Mouse (Mus musculus): ENCODE measurements around the gene Zfp951.
"Not testable (repeated sequence)": the region's sequence is repeated elsewhere in the genome, so short reads cannot be mapped to it uniquely, and the experiment has no call there.

Zfp951 gene

DNA sequence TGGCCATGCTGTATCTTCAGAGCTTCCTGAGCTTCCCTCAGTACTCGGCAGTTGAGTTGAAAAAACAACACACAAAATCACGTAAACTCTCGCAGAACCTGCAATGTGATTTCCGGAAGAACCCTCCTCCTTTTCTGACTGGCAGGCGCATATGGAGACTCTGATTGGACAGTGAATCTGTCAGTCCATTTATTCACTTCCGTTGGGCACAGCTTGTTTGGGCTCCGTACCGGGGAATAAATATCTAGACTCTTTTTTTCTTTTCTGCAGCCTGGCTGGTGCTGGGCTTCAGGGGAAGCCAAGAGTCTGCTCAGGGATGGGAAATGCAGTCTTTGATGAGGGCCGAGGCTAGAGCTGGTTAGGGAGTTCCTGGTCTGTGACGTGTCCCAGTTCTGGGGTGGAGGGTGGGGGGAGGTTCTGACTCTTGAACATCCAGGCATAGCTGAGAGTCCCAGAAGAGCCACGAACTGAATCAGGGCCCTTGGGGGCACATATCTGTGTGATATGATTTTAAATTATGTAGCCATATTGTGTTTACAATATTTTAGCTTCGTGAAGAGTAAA, at the start of gene Zfp951:
TSS of gene Zfp951 (minus strand) at position 109 of the 564 bp plus-strand sequence.
- in situ Hi-C loops (cut with MseI, MboI), result not testable (repeated sequence)

GRCm38 (mm10) chr5:104906556-104906955, 46.7 kb upstream of the Zfp951 start:
- in situ Hi-C loops (cut with MseI, MboI), result not testable (repeated sequence)

DNA sequence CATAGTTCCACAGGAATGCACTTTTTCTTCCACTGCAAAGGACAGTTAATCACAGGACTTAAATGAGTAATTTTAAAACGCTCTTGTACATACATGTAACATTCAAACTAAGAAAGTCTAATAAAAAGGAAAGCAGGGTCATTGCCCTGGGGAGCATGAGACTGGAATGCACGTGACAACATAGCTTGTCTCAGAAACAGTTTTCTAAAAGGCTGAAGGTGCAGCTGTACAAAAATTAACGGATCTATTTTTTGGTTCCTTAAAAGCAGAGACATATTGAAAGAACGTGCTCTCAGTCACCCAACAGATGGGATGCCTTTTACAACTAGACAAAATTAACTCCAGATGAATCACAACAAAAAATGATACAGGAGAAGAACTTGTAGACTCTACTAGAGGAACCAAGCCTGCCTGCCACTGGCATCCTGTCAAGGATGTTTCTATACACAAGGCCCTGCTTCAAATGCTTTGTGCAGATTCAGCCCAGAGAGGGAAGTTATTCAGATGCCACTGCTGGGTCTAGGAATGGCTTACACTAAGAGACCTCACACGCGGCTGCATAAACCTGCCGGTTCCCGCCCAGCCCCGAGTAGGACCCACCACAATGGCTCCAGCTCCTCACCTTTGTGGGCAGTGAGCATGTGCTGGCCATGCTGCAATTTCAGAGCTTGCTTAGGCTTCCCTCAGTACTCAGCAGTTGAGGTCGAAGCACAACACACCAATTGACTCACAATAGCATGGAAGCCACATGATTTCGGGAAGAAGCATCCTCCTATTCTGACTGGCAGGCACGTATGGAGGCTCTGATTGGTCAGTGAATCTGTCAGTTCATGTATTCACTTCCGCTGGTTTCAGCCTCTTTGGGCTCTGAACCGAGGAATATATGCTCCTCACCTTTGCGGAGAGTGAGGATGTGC, 567 bp downstream of the Zfp951 start:
- in situ Hi-C loops (cut with MseI, MboI), result not testable (repeated sequence)

DNA sequence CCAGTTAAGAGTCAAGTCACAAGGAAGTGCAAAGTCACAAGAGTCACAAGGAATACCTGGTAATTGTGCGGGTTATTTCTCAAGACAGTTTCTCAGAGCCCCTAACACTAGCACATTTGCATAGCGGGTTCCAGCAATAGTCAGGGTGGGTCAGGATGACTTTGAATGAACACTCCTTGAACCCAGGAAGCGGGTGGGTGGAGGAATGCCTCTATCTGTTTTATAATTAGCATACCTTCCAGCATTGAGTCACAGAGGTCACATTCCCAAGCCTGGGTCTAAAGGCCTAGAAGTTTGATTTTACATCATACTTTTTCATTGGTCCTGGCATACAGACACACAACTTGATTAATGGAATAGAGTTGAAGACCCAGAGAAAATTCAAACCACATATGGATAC, 5.3 kb downstream of the Zfp951 start:
- in situ Hi-C loops (cut with MseI, MboI), result not testable (repeated sequence)

GRCm38 (mm10) chr5:104833330-104833729, 26.5 kb downstream of the Zfp951 start:
- in situ Hi-C loops (cut with MseI, MboI), result no loop called here

- in situ Hi-C loops (cut with MseI, MboI), result no loop called here
These were observed 30.3 kb downstream of the Zfp951 start for GRCm38 (mm10) chr5:104829611-104830010.

- in situ Hi-C loops (cut with MseI, MboI), result not testable (repeated sequence)
These were observed 89.7 kb downstream of the Zfp951 start for GRCm38 (mm10) chr5:104770138-104770537.
